Mouse (Mus musculus) stomach, embryonic 14.5 days (tissue): ENCODE measurements around the gene Edil3. TPM values are rescaled to one million over a fixed set of nuclear protein-coding genes. Genes with fewer than 3 reads are reported as not detected.

ENCODE experiments used
- ATAC-seq: fragments of 200-750 bp; cut with Nextera tagmentation; 2 replicates; pipeline ENCODE4 v1.8.0; 2017; ENCODE audit warnings: low read depth, moderate TSS enrichment; ENCODE audit not compliant: insufficient number of reproducible peaks, insufficient read depth, low FRiP score
- H3K27ac ChIP-seq: fragments of 300-500 bp; sonication (generic); 2 replicates; pipeline ENCODE4 v1.5.1; 2014; ENCODE audit warnings: mild to moderate bottlenecking, low read length, moderate library complexity, mixed read lengths
- H3K27me3 ChIP-seq: fragments of 300-500 bp; sonication (generic); 2 replicates; pipeline ENCODE4 v1.6.1; 2014; ENCODE audit warnings: low read length, control low read depth, mixed read lengths; ENCODE audit not compliant: control insufficient read depth, insufficient read depth
- H3K36me3 ChIP-seq: fragments of 300-500 bp; sonication (generic); 2 replicates; pipeline ENCODE4 v1.6.1; 2014; ENCODE audit warnings: mild to moderate bottlenecking, control low read depth, low read length, moderate library complexity, mixed read lengths; ENCODE audit not compliant: control insufficient read depth, insufficient read depth
- H3K4me1 ChIP-seq: fragments of 300-500 bp; sonication (generic); 2 replicates; pipeline ENCODE4 v1.6.1; 2014; ENCODE audit warnings: low read length, control low read depth, mixed read lengths; ENCODE audit not compliant: control insufficient read depth, insufficient read depth
- H3K4me2 ChIP-seq: fragments of 300-500 bp; sonication (generic); replicated peaks from 2 replicates; pipeline ENCODE4 v1.6.1; 2014; ENCODE audit warnings: low read depth, low read length, control low read depth
- H3K4me3 ChIP-seq: fragments of 300-500 bp; sonication (generic); 2 replicates; pipeline ENCODE4 v1.5.1; 2014; ENCODE audit warnings: low read depth, low read length, control low read depth
- H3K9ac ChIP-seq: fragments of 300-500 bp; sonication (generic); replicated peaks from 2 replicates; pipeline ENCODE4 v1.6.1; 2014; ENCODE audit warnings: low read depth, mild to moderate bottlenecking, control low read depth, low read length, moderate library complexity, mixed read lengths
- H3K9me3 ChIP-seq: fragments of 300-500 bp; sonication (generic); 2 replicates; pipeline ENCODE4 v1.6.1; 2016; ENCODE audit warnings: low read depth, low read length, control low read depth; ENCODE audit not compliant: control insufficient read depth
- WGBS: fragments of 180-500 bp; shearing (Covaris S2); extraction: QIAGEN DNeasy Blood & Tissue Kit; methylation state at CpG from one replicate; pipeline ENCODE4 v1.1.7; 2014; 5-methylcytosine and 5-hydroxymethylcytosine counted together
- polyA plus RNA-seq: library from polyadenylated mRNA; unstranded; fragments of >200 nt; fragmentation: Nextera tagmentation; extraction: Ambion mirVana; gene quantifications from 2 replicates; pipeline ENCODE4 v1.2.1, GENCODE M21; 2014

The Edil3 gene
- polyA plus RNA-seq, 1 experiment from 2014 or later = 18.2 TPM

DNA sequence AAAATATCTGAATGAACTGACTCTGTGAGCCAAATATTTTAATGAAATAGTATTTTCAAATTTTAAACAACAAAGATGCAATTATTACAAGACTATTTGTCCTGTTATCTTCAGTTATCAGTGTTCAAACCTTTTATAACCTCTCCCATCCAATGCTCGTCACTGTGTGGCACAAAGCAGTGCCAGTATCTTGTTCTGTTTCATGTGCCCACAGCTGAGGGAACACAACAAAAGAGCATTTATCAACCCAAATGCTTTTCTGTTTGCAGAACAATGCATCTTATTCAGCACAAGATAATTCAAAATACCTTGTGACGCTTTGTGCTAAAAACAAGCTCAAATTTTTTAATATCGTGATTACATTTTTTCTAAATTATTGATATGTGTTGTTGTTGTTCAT is 78.8 kb downstream of the Edil3 start:
- no peaks in the 10 kb centered on the region for H3K36me3 ChIP-seq
- no peak for ATAC-seq
- WGBS = 85% methylated on average over 3 of the region's 3 CpGs
- H3K4me2 ChIP-seq = no peak overlapping the region
- H3K4me3 ChIP-seq = no peak overlapping the region
- no peaks in the 10 kb centered on the region for H3K4me1 ChIP-seq
- no peak overlapping the region for H3K9ac ChIP-seq
- H3K9me3 ChIP-seq = no peaks in the 10 kb centered on the region
- H3K27me3 ChIP-seq = no peaks in the 10 kb centered on the region
- H3K27ac ChIP-seq = no peak overlapping the region

DNA sequence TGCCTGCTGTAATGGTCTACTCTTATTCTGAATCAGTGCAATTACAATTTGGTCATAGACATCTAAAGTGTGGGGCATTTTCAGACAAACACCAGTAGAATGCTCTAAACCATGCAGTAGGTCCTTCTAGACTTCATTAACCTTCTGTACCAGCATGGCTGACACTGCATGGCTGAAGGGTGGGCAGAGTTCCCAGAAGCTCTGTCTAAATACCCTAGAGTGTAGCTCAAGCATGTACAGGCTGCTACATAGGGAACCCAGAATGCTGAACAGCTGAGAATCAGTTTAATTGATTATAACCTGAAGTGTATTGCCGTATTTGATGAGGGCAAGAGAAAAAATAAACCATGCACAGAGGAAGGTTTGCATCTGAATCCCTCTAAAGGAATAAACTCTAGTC is 86.1 kb downstream of the Edil3 start:
- WGBS = 86% methylated on average over 1 of the region's 1 CpGs
- Histone ChIP-seq H3K4me3 (no peak overlapping the region), H3K4me2 (no peak overlapping the region), H3K4me1 (no peaks in the 10 kb centered on the region), H3K36me3 (no peaks in the 10 kb centered on the region), H3K9ac (no peak overlapping the region), H3K27me3 (no peaks in the 10 kb centered on the region), H3K9me3 (no peaks in the 10 kb centered on the region), H3K27ac (no peak overlapping the region)
- no peak for ATAC-seq

DNA sequence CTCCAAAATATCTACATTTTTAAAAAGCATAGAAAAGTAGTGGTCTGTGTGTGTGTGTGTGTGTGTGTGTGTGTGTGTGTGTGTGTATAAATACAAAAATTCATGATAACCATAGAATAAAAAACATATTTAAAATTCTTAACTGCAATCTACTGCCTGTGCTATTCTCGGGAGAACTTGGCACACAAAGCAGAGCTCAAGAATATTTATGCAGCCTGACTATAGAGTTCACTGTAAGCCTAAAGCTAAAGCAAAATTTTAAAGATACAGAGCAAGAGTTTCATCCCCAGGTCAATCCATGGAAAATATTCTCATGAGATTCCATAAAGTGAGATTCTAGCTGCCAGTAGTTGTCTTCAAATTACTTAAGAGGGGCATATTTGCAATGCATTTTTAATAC is 86.9 kb downstream of the Edil3 start:
- H3K4me3 ChIP-seq = no peak overlapping the region
- H3K27me3 ChIP-seq = no peaks in the 10 kb centered on the region
- no peak for ATAC-seq
- WGBS = 44% methylated on average over 1 of the region's 1 CpGs
- no peak overlapping the region for H3K9ac ChIP-seq
- no peaks in the 10 kb centered on the region for H3K4me1 ChIP-seq
- no peaks in the 10 kb centered on the region for H3K36me3 ChIP-seq
- H3K9me3 ChIP-seq = no peaks in the 10 kb centered on the region
- no peak overlapping the region for H3K4me2 ChIP-seq
- no peak overlapping the region for H3K27ac ChIP-seq

DNA sequence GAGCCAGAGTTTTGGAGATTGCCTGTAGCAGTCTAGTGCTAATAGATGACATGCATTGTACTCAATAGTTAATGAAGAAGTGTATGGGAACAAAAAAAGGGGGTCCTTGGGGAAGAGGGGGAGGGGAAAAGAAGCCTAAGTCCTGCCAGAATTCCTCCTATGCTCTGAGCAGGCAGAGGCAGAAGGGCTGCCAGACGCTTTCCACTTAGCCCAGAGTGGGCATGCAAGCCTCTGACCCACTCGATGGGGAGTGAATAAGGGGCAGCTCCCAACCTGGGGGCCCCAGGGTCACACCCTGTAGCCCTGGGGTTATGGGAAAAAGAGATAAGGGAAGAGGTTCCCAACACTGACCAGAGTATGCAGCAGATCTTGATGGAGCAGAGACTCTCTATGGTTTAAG is 95.2 kb downstream of the Edil3 start:
- 48% methylated on average over 2 of the region's 2 CpGs for WGBS
- no peak for ATAC-seq
- Histone ChIP-seq H3K27ac (no peak overlapping the region), H3K4me1 (no peaks in the 10 kb centered on the region), H3K9me3 (no peaks in the 10 kb centered on the region), H3K27me3 (no peaks in the 10 kb centered on the region), H3K36me3 (no peaks in the 10 kb centered on the region), H3K4me2 (no peak overlapping the region), H3K9ac (no peak overlapping the region), H3K4me3 (no peak overlapping the region)

DNA sequence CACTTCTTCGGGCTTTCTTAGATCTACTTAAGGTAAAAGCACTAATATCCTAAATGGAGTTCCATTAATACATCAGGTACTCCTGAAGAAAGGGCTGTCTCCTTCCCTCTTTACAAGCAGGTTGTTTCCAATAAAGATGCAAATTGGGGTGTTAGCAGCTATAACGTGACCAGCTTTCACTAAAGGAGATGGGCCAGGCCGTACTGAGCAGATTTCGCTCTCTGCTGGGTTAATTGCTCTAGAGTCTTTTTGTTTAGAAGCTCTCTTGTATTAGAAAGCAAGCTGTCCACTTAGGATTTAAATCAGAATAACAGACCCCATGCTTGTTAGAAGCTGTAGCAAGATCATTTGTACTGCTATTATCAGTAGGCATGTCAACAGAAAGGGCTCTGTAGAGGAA is 108.4 kb downstream of the Edil3 start:
- Histone ChIP-seq H3K4me2 (no peak overlapping the region), H3K27ac (no peak overlapping the region), H3K36me3 (no peaks in the 10 kb centered on the region), H3K4me1 (no peaks in the 10 kb centered on the region), H3K27me3 (no peaks in the 10 kb centered on the region), H3K9ac (no peak overlapping the region), H3K4me3 (no peak overlapping the region), H3K9me3 (no peaks in the 10 kb centered on the region)
- 60% methylated on average over 4 of the region's 4 CpGs for WGBS
- ATAC-seq = no peak

DNA sequence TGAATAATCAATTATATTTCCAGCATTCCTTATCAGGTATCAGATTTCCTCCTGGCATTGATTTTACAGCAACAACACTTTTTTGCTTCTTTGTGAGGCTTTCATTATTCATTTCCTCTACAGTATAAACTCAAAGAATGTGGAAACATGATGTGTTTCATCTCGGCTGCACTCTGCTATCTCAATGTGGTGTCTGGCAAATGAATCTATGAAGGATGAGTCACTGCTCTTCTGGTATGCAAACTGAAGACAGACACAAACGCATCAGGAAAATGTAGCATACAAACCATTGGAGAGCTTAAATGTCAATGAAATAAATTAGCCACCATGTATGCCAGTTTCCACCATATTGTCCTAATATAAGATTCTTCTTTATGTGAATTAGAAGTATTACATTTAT is 117.3 kb downstream of the Edil3 start:
- Histone ChIP-seq H3K27ac (no peak overlapping the region), H3K9ac (no peak overlapping the region), H3K4me2 (no peak overlapping the region), H3K4me1 (no peaks in the 10 kb centered on the region), H3K36me3 (no peaks in the 10 kb centered on the region), H3K4me3 (no peak overlapping the region), H3K9me3 (no peaks in the 10 kb centered on the region), H3K27me3 (no peaks in the 10 kb centered on the region)
- ATAC-seq = no peak
- 60% methylated on average over 2 of the region's 2 CpGs for WGBS

DNA sequence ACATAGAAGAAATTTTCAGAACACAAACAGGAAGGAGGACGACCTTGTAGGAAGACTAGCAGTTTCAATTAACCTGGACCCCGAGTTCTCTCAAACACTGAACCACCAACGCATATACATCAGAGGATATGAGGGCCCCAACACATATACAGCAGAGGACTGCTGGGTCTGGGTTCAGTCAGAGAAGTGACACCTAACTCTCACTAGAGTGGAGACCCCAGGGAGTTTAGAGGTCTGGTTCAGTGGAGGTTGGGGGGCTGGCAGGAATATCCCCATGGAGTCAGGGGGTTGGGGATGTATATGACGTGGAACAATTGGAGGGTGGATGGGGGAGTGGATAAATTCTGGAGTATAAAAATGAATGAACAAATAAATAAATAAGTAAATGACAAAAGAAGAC is 151.1 kb downstream of the Edil3 start:
- WGBS = 58% methylated on average over 4 of the region's 4 CpGs
- Histone ChIP-seq H3K36me3 (no peaks in the 10 kb centered on the region), H3K27me3 (no peaks in the 10 kb centered on the region), H3K4me1 (no peaks in the 10 kb centered on the region), H3K27ac (no peak overlapping the region), H3K4me3 (no peak overlapping the region), H3K4me2 (no peak overlapping the region), H3K9ac (no peak overlapping the region), H3K9me3 (no peaks in the 10 kb centered on the region)
- no peak for ATAC-seq

DNA sequence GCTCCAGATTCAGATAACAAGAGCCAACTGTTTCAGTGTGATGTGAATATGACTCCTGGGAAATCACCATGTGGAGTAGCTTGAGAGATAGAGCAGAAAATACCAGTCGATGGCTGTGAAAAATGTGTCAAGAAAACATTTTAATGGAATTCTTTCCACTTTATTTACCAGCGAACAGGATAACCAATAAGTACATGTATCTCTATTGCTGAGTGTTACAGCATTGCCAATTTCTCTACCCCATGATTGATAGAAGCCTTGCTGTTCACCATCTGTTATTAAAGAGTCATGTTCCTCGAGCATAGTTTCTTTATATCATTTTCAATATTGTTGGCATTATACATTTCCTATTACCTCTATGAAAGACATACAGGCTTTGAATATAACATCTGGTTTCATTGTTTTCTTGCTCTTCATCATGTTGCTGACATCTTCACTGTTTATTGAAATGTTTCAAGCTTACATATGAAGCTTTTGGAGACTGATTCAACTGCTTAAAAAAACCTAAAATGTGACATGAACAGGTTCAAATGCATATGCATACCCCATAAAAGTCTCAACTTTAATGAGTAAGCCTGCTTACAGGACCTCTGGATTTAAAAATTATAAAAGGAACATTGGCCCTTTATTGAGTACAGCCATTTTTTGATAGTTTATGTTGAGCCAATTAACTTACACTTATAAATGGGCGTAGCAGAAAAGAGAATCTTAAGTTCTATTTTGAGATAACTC is 186.6 kb downstream of the Edil3 start:
- Histone ChIP-seq H3K9ac (no peak overlapping the region), H3K4me2 (no peak overlapping the region), H3K36me3 (no peaks in the 10 kb centered on the region), H3K27ac (no peak overlapping the region), H3K4me3 (no peak overlapping the region), H3K9me3 (no peaks in the 10 kb centered on the region), H3K27me3 (no peaks in the 10 kb centered on the region), H3K4me1 (no peaks in the 10 kb centered on the region)
- WGBS = 82% methylated on average over 4 of the region's 4 CpGs
- ATAC-seq = no peak

DNA sequence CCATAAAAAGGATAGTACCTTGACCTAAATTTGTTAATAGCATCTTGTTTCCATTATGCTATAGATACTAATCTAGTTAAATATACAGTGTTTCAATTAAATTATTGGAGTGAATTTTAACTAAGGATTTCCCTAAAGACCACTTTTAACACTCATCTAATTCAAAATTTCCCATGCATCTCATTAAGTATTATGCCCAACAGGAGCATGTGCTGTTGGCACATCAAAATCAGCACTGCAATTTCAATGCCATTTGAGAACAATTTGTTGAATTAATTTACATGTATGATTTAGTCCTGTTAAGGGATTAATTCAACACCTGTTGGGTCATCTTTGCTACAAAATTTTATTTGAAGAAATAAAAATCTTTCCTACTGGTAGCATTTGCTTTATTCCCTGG is 191.2 kb downstream of the Edil3 start:
- Histone ChIP-seq H3K4me2 (no peak overlapping the region), H3K36me3 (no peaks in the 10 kb centered on the region), H3K27me3 (no peaks in the 10 kb centered on the region), H3K27ac (no peak overlapping the region), H3K9me3 (no peaks in the 10 kb centered on the region), H3K4me1 (no peaks in the 10 kb centered on the region), H3K4me3 (no peak overlapping the region), H3K9ac (no peak overlapping the region)
- ATAC-seq = no peak
